Mouse (Mus musculus): ENCODE data around the gene Trcg1. TPM values are rescaled to one million over a fixed set of nuclear protein-coding genes. Genes with fewer than 3 reads are reported as not detected.
A peak's percentile ranks its signal among the peaks of the same experiment; 100 is the strongest.

The Trcg1 gene
- total RNA-seq, 2 experiments from 2014 or later: not detected

DNA sequence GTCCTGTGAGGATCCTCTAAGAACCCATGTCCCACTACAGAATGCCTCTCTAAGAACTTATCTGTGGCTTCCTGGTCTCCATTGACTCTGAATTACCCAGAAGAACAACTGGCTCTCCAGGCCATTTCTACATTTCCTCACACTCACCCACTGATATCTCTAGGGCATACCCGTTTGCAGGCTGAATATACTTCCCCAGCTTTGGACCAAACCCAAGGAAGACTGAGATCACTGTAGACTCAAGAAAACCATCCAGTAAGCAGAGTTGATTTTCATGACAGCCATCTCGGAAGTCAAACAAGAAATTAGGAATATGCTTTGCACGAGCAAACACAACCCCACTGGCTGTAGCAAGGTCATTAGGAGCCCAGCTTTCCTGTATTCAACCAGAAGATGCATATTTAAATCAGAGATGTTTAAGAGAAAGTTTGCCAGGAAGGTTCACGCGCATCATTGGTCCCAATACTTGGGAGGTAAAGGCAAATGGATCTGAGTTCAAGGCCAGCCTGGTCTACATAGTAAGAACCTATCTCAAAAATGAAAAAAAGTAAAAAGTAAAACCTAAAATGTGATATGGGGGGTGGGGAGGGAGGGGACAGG lies 3.9 kb upstream of the Trcg1 start:
- no peak for DNase-seq (ENCODE audit: low spot score in 2 of 2)

GRCm38 (mm10) chr9:57233142-57233541 lies 3.2 kb upstream of the Trcg1 start:
- DNase-seq (ENCODE audit: low spot score in 2 of 2): no peak

- DNase-seq (ENCODE audit: low spot score in 2 of 2): no peak
These were observed 2.6 kb upstream of the Trcg1 start for GRCm38 (mm10) chr9:57233767-57234166.

DNA sequence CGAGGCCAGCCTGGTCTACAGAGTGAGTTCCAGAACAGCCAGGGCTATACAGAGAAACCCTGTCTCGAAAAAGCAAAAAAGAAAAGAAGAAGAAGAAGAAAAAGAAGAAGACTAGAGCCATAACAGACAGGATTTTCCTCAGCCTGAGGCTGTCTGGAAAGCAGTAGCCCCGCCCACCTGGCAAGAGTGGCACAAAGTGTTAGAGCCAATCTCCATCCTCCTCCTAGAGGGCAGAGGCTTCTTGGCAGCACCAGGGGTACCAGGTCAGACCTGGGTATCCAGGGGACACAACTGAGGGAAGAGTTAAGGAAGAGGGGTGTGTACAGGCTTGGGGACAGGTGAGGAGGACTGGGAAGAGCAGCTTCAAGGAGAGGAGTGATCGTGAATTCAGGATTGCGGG lies 1.3 kb downstream of the Trcg1 start:
- DNase-seq (ENCODE audit: low spot score in 2 of 2): no peak

DNA sequence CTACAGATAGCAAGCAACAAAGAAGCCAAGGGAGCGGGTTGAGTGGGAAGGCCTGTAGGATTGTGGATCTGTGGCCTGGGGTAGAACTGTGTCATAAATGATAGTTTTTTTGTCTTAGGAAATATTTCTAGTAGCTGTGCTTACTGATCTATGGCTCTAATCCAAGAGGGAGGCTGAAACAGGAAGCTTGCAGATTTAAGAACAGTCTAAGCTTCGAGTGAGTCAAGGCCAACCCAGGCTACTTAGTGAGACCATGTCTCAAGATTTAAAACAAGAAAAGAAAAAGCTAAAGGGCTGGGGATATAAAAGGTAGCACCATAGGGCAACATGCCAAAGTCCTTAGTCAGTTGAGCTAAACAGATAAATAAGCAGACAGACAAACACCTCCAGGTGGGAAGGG lies 1.9 kb downstream of the Trcg1 start:
- DNase-seq (ENCODE audit: low spot score in 2 of 2): no peak

DNA sequence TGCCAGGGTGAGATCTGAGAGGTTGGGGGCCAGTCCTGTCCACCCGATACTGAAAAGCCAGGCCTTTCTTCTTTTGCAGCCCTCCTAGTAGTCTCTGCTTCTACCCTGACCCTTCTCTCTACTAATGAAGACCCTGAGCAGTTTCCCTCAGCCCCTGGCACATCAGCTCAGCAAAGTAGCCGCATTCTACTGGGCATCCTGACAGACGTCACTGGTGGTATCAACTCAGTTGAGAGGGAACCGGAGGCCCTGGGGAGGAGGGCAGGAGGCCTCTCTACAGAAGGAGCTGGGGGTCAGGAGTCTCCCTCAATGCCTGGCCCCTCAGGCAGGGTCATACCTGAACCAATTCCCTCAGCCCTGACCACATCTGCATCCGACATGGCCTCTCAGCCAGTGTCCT lies 4.8 kb downstream of the Trcg1 start:
- no peak for DNase-seq (ENCODE audit: low spot score in 2 of 2)

- no peak for DNase-seq (ENCODE audit: low spot score in 2 of 2)
These were observed 6.6 kb downstream of the Trcg1 start for GRCm38 (mm10) chr9:57242916-57243315.

DNA sequence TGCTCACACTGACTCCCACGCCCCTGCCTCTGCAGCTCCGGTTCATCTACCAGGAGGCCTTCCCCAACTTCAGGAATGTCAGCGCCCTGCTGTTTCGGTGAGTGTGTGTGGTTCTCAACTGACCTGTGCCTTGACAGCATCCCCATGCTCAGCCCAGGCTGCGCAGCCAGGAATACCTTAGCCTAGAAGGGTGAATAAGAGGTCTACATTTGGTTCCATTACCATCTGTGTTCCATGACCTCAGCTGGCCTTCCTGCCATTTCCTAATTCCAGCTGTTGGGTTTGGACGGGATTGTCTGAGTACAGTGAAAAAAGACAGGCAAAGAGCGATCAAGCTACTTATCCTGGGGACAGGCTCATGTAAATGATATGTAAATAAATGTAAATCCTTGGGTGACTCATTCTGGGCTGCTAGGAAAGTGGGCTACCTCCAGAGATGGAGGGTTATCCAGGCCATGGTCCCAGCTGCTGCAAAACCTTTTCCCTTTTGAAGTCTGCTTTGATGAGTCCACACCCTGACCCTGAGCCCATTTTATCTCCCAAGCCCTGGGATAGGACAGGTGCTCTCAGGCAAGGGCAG lies 7.8 kb downstream of the Trcg1 start:
- no peak for DNase-seq (ENCODE audit: low spot score in 2 of 2)

DNA sequence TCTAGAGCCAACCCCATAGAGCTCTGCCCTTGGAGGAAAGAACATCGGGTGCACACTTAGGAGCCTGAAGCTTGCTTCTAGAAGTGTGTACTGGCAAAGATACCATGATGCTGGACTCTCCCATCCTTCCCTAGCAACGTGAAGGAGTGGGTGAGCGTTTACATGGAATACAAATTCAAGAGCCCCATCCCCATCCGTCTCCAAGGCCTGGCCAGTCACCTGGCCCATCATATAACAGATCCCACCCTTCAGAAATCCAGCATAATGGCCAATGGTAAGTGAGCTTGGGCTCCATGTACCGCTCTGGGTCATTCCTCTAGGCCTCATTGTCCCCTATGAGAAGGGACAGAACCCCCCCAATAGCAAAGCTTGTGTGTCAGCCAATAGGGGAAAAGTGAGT lies 10.1 kb downstream of the Trcg1 start:
- DNase-seq (ENCODE audit: low spot score in 2 of 2): no peak

DNA sequence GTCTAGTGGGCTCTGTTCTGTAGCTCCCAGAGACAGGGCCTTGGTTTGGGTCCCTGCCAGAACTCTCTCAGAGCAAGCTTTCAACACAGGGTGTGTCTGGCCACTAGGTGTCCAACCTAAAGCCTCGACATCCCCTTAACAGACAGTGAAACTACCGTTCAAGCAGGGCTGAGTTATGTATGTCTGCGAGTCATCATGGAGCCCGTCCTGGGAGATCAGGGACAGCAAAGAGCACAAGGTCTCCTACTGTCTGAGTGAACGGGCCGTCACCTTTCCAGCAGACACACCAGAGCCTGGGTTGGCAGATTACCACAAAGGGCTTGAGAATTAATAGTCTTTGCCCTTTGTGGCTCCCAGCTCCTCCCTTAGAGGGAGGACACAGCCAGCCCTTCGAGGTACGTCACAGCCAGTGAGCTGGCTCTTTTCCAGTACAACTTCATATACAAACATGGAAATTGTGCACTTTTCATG lies 10.9 kb downstream of the Trcg1 start:
- no peak for DNase-seq (ENCODE audit: low spot score in 2 of 2)

DNA sequence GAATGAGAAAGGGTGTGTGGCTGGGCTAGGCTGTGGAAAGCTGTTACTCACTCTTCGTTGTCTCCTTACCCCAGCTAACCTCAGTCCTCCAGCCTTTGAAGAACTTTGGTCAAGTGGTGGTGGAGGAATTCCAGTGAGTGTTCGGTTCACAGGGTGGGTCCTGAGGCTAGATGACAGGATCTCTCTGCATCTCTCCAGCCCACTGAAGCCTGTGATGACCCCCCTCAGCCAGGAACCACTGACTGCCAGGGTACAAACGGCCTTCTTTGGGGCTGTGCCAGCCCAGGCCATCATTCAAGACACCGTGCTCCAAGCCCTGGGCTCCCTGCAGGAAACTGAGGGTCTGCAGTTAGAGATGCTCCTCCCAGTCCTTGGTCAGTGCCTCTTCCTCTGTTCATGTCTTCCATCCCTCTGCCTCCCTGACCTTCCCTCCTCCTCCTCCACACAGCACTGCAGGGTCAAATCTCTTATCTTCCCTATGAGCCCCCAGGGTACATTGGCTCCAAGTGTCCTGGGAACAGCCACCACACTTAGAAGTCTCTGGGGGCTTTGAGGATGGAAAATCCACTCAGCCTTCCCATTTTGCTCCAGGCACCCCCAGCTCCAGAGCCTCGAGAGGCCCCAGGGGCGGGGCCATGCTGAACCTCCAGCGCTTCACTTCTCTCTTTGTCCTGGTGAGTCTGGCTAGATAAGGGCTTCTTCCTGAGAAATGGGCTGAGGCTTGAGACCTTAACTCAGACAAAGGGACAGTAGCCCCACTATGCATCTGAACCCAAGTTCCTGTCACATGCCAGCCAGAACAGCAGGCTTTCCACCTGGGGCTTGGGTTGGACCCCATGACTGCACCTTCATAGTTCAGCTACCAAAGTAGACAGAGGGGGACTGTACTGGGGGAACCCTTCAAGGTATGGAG lies 11.9 kb downstream of the Trcg1 start:
- DNase-seq (ENCODE audit: low spot score in 2 of 2): no peak

GRCm38 (mm10) chr9:57250026-57250425 lies 13.7 kb downstream of the Trcg1 start:
- no peak for DNase-seq (ENCODE audit: low spot score in 2 of 2)

GRCm38 (mm10) chr9:57251139-57251538 lies 14.8 kb downstream of the Trcg1 start:
- DNase-seq (ENCODE audit: low spot score in 2 of 2): no peak

DNA sequence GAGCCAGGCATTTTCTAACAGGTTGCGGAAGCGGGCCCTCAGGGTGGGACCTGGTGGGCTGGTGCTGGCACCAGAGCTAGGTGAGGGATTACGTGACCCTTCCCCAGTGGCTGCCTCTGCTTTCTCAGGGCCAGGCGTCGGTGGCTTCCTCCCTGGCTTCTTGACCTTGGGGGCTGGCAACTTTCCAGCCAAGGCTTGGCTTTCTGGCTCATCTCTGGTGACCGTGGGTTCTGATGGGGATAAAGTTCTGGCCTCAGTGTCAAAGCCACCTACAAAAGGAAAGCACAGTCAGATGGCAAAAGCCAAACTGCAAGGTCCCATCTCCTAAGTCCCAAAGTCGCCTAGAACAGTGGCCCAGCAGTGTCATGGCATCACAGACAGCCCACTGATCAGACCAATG lies 17.7 kb downstream of the Trcg1 start:
- DNase-seq (ENCODE audit: low spot score in 2 of 2): no peak

DNA sequence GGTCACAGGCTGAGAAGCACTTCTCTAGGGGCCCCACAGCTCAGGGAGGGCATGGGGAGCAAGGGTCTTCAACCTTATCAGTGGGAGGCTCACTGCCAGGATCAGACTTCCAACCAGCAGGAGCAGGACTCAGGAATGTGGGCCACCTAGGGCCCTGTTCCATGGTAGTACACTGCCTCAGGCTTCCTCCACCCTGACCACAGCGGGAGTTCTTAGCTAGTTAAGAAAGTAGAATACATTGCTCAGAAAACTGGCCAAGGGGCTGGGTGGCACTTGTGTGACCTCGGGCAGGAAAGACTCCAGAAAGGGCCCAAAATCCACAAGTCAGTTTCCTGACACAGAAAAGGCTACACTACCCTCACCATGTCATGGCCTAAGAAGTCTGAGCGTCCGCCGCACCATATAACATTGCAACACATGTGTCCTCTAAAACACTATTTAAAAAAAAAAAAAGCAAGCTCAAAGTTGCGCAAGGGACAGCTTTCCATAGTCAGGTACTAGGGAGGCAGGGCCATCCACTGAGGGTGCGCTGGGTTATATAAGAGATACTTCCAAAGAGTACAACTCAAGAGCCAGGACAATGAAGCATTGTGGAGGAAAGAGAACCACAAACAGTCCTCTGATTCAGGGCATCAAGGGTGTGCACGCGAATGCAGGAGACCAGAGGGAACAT lies 18.6 kb downstream of the Trcg1 start:
- DNase-seq (ENCODE audit: low spot score in 2 of 2): no peak

DNA sequence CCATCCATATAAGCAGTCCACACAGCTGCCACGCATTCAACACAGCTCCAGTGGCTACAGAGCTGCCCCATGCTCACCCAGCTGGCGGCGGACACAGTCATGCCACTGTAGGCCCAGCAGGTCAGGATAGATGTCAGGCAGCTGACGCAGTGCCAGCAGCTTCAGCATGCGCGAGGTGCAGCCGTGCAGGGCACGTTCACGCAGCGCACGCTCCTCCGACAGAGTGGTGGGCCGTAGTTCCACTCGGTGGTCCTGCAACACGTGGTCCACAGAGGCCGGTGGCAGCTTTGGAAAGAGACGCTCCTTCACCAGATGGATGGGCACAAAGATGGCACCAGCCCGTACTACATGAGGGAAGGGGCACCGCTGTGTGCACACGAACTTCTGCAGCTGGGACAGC lies 20.0 kb downstream of the Trcg1 start:
- DNase-seq (ENCODE audit: low spot score in 2 of 2): no peak

DNA sequence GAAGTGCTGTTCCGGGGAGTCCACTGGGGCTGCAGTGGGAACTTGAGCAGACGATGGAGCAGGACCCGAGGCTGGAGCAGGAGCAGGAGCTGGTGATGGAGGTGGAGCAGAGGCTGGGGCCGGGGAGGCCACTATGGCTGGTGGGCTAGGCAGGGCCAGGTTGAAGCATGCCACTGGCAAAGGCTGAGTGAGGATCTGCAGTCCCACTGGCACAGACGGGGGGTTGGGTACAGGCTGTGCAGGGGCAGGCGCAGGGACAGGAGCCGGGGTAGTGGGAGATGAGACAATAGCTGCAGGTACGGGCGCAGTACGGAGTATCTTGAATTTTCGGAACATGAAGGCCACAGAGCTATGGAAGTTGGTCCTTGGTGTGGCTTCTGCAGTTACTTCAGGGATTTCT lies 20.5 kb downstream of the Trcg1 start:
- no peak for DNase-seq (ENCODE audit: low spot score in 2 of 2)

GRCm38 (mm10) chr9:57257627-57258026 lies 21.3 kb downstream of the Trcg1 start:
- DNase-seq (ENCODE audit: low spot score in 2 of 2): no peak

- peak; percentile 81 to 88 for DNase-seq (ENCODE audit: low spot score in 2 of 2)
These were observed 23.4 kb downstream of the Trcg1 start for GRCm38 (mm10) chr9:57259736-57260135.

DNA sequence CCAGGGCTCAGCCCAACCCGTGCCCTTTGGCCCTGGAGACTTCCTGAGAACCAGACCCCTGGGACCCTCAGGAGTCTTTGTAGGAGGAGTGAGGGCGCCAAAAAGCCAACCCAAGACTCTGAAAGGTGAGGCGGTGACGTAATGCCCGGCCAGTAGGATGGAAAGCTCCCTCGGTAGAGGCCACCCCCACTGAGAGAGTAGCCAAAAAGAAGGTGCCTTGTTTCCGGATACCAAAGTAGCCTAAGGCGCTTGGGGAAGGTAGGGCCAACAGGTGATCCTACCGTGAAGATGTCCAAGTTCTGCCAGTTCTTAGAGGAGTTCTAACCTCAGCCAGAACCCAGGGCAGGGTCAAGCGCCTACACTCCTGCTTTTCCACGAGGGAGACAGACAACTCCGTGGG lies 24.6 kb downstream of the Trcg1 start:
- DNase-seq (ENCODE audit: low spot score in 2 of 2): no peak

GRCm38 (mm10) chr9:57261516-57261912 lies 25.2 kb downstream of the Trcg1 start:
- peak; percentile 22 to 31 for DNase-seq (ENCODE audit: low spot score in 2 of 2)

Measured in adrenal gland, postnatal 4 days (tissue).